Comparison of ENCODE assay signal across 28 mouse cellular contexts in the genomic region with DNA sequence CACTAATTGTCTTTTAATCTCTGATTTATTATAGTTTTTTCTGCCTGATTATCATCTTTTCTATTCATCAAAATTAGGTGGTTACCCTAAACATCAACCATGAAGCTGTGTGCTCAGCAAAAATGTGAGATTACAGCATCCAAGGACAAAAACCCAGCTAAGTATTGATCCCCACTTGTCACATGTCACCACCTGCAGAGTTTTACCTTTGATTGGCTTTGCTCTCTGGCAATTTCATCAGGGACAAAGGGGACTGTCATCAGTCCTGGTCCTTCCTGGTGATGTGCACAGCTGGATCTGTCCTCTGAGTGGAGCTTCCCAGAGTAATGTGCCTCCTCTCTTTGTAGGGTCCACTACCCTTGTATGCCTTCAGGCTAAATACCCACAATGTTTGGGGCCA. TPM values are rescaled to one million over a fixed set of nuclear protein-coding genes. Genes with fewer than 3 reads are reported as not detected.
"Had no signal": no experiment of that assay in that cellular context is flagged by ENCODE, and none has a peak within 500 bp of the region (broad histone marks: within the 10 kb centered on the region; RNA-seq: fewer than 3 reads in every experiment).

No protein-coding gene starts in this region.

- H3K9ac ChIP-seq: embryonic facial prominence, embryonic 12.5 days; embryonic facial prominence, embryonic 13.5 days; embryonic facial prominence, embryonic 15.5 days; forebrain, embryonic 12.5 days; forebrain, embryonic 13.5 days; forebrain, embryonic 15.5 days; forebrain, postnatal 0 days had no signal

- DNase-seq: cerebellum, adult 2 months; cerebellum, adult 8-10 months; cerebellum, adult 9-10 months; cerebellum, adult 9-11 months; cerebellum, postnatal 10 days; cerebellum, postnatal 14 days; cerebellum, postnatal 25 days; cerebellum, postnatal 36 days; embryo, embryonic 11 days; forebrain, postnatal 0 days; gastrocnemius, adult 2 months; gastrocnemius, postnatal 10 days; gastrocnemius, postnatal 14 days; gastrocnemius, postnatal 25 days; gastrocnemius, postnatal 36 days; heart, adult 11 months; heart, adult 18-20 months; heart, adult 2 months had no signal

- H3K4me2 ChIP-seq: embryonic facial prominence, embryonic 12.5 days; embryonic facial prominence, embryonic 13.5 days; embryonic facial prominence, embryonic 15.5 days; forebrain, embryonic 12.5 days; forebrain, embryonic 13.5 days; forebrain, embryonic 15.5 days had no signal

- H3K4me3 ChIP-seq: embryonic facial prominence, embryonic 10.5 days; embryonic facial prominence, embryonic 12.5 days; embryonic facial prominence, embryonic 13.5 days; embryonic facial prominence, embryonic 15.5 days; erythroblast, embryonic 14.5 days; forebrain, embryonic 10.5 days; forebrain, embryonic 12.5 days; forebrain, embryonic 13.5 days; forebrain, embryonic 15.5 days; gastrocnemius, adult 2 months; heart, adult 2 months had no signal

- H3K27ac ChIP-seq: embryonic facial prominence, embryonic 10.5 days; embryonic facial prominence, embryonic 12.5 days; embryonic facial prominence, embryonic 13.5 days; embryonic facial prominence, embryonic 15.5 days; forebrain, embryonic 10.5 days; forebrain, embryonic 12.5 days; forebrain, embryonic 13.5 days; forebrain, embryonic 15.5 days; gastrocnemius, adult 2 months; heart, adult 2 months had no signal

- H3K27me3 ChIP-seq: embryonic facial prominence, embryonic 15.5 days; forebrain, embryonic 12.5 days; forebrain, embryonic 13.5 days; forebrain, embryonic 15.5 days had no signal

- ATAC-seq: forebrain, embryonic 13.5 days; forebrain, embryonic 14.5 days; forebrain, embryonic 15.5 days; forebrain, postnatal 0 days had no signal

- H3K36me3 ChIP-seq: embryonic facial prominence, embryonic 10.5 days; embryonic facial prominence, embryonic 12.5 days; embryonic facial prominence, embryonic 13.5 days; embryonic facial prominence, embryonic 15.5 days; forebrain, embryonic 10.5 days; forebrain, embryonic 12.5 days; forebrain, embryonic 15.5 days had no signal

- H3K9me3 ChIP-seq: embryonic facial prominence, embryonic 10.5 days; embryonic facial prominence, embryonic 12.5 days; embryonic facial prominence, embryonic 13.5 days; embryonic facial prominence, embryonic 15.5 days; forebrain, embryonic 10.5 days; forebrain, embryonic 12.5 days; forebrain, embryonic 13.5 days; forebrain, embryonic 15.5 days had no signal

RNA-seq across cellular contexts. Expression of gene Ldlrad3, which starts 17.3 kb away (rescaled TPM):
- polyA plus RNA-seq: erythroblast, embryonic 14.5 days had no signal
